Mouse (Mus musculus): ENCODE results near the gene Rps6ka2. TPM values are rescaled to one million over a fixed set of nuclear protein-coding genes. Genes with fewer than 3 reads are reported as not detected.

The Rps6ka2 gene
- polyA plus RNA-seq, 1 experiment from 2014 or later, result 18.7 TPM

- H3K27ac ChIP-seq (ENCODE audit: low read length), result no peak overlapping the region
- 69% methylated on average over 7 of the region's 7 CpGs for WGBS
- no peaks in the 10 kb centered on the region for H3K36me3 ChIP-seq (ENCODE audit: insufficient read depth, low read length)
- no peaks in the 10 kb centered on the region for H3K4me1 ChIP-seq (ENCODE audit: insufficient read depth, low read length)
- H3K9ac ChIP-seq (replicated peaks; ENCODE audit: low read length), result no peak overlapping the region
- no peak for ATAC-seq (ENCODE audit: low FRiP score, low TSS enrichment)
- H3K27me3 ChIP-seq (ENCODE audit: insufficient read depth, low read length), result no peaks in the 10 kb centered on the region
- no peak overlapping the region for H3K4me3 ChIP-seq (ENCODE audit: low read length)
- no peaks in the 10 kb centered on the region for H3K9me3 ChIP-seq (ENCODE audit: low read length)
- H3K4me2 ChIP-seq (replicated peaks; ENCODE audit: low read depth, low read length), result no peak overlapping the region
These were observed 25.9 kb upstream of the Rps6ka2 start for GRCm38 (mm10) chr17:7143885-7144518.

DNA sequence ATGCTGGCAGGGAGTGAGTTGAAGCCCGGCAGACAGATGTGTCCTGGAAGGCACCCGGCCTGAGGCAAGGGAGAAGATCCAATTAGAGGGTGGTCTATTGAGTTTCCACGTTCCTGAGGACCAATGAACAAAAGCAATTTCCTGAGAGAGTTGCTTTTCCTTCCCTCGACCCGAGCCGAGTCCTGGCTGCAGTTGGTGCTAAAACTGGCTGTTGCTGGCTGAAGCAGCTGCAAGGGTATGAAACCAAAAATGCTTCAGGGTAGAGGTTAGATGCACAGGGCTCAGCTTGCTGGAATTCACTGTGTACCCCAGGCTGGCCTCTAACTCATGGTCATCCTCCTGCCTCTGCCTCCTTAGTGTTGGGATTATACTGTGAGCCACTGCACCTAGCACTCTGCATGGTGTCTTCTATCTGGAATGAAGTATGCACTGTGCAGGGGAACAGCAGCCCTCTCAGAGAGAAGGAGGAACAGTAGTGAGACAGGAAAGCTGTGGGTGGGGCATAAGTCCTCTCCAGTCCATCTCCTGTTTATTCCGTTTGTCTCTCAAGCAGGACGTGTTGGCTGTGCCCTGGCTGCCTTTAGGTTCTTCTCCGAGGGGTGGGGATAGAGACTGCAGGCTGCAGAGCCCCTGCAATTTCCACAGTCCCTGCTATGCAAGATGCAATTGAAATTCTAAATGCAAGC is 24.4 kb upstream of the Rps6ka2 start:
- Histone ChIP-seq H3K4me3 (ENCODE audit: low read length) (no peak overlapping the region), H3K4me2 (replicated peaks; ENCODE audit: low read depth, low read length) (no peak overlapping the region), H3K36me3 (ENCODE audit: insufficient read depth, low read length) (no peaks in the 10 kb centered on the region), H3K27ac (ENCODE audit: low read length) (no peak overlapping the region), H3K27me3 (ENCODE audit: insufficient read depth, low read length) (no peaks in the 10 kb centered on the region), H3K4me1 (ENCODE audit: insufficient read depth, low read length) (no peaks in the 10 kb centered on the region), H3K9ac (replicated peaks; ENCODE audit: low read length) (no peak overlapping the region), H3K9me3 (ENCODE audit: low read length) (no peaks in the 10 kb centered on the region)
- 40% methylated on average over 9 of the region's 9 CpGs for WGBS
- no peak for ATAC-seq (ENCODE audit: low FRiP score, low TSS enrichment)

DNA sequence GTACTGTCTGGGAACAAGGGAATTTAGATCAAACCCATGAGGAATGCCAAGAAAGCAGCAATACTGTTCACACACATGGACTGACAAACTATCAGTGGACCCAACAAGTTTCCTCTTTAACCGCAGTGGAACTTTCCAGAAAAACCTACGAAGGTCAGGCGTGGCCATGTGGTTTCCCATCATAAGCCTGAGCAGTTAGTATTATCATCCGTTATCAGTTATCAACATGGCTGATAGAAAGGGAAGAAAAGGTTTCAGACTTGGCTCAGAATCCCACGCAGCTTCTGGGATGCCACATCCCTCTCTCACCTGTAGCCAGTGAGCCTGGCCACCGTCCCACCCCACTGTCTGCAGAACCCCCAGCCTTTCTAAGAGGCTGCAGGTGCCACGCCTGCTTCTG is 23.4 kb upstream of the Rps6ka2 start:
- WGBS, result 93% methylated on average over 7 of the region's 7 CpGs

DNA sequence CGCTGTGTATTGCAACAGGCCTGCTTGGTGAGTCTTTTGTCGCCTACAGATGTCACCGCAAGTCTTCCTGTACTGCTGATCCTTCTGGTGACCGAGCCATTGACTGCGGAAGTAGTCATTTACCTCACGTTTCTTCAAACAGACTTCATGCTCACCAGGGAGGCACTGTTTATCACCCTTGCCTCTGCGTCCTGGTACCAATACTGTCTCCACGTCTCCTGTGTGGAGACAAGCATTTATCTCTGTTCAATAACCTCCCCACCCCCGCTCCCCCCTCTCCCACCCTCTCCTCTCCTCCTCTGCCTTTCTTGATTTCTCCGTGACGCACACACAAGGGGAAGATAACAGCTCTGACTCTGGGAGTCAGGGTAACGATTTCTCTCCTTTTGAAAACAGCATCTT is 22.0 kb upstream of the Rps6ka2 start:
- no peak overlapping the region for H3K4me2 ChIP-seq (replicated peaks; ENCODE audit: low read depth, low read length)
- WGBS, result 54% methylated on average over 12 of the region's 12 CpGs
- no peaks in the 10 kb centered on the region for H3K4me1 ChIP-seq (ENCODE audit: insufficient read depth, low read length)
- no peaks in the 10 kb centered on the region for H3K27me3 ChIP-seq (ENCODE audit: insufficient read depth, low read length)
- no peaks in the 10 kb centered on the region for H3K9me3 ChIP-seq (ENCODE audit: low read length)
- no peak overlapping the region for H3K27ac ChIP-seq (ENCODE audit: low read length)
- H3K36me3 ChIP-seq (ENCODE audit: insufficient read depth, low read length), result no peaks in the 10 kb centered on the region
- ATAC-seq (ENCODE audit: low FRiP score, low TSS enrichment), result no peak
- no peak overlapping the region for H3K4me3 ChIP-seq (ENCODE audit: low read length)
- H3K9ac ChIP-seq (replicated peaks; ENCODE audit: low read length), result no peak overlapping the region

More for the DNA sequence above, 23.4 kb upstream of the Rps6ka2 start:
- Histone ChIP-seq H3K27ac (ENCODE audit: low read length) (no peak overlapping the region), H3K4me3 (ENCODE audit: low read length) (no peak overlapping the region), H3K4me1 (ENCODE audit: insufficient read depth, low read length) (no peaks in the 10 kb centered on the region), H3K9ac (replicated peaks; ENCODE audit: low read length) (no peak overlapping the region), H3K27me3 (ENCODE audit: insufficient read depth, low read length) (no peaks in the 10 kb centered on the region), H3K9me3 (ENCODE audit: low read length) (no peaks in the 10 kb centered on the region), H3K4me2 (replicated peaks; ENCODE audit: low read depth, low read length) (no peak overlapping the region), H3K36me3 (ENCODE audit: insufficient read depth, low read length) (no peaks in the 10 kb centered on the region)
- no peak for ATAC-seq (ENCODE audit: low FRiP score, low TSS enrichment)

GRCm38 (mm10) chr17:7149328-7150195 is 20.4 kb upstream of the Rps6ka2 start:
- Histone ChIP-seq H3K4me2 (replicated peaks; ENCODE audit: low read depth, low read length) (no peak overlapping the region), H3K9ac (replicated peaks; ENCODE audit: low read length) (no peak overlapping the region), H3K27ac (ENCODE audit: low read length) (no peak overlapping the region), H3K36me3 (ENCODE audit: insufficient read depth, low read length) (no peaks in the 10 kb centered on the region), H3K4me3 (ENCODE audit: low read length) (no peak overlapping the region), H3K9me3 (ENCODE audit: low read length) (no peaks in the 10 kb centered on the region), H3K4me1 (ENCODE audit: insufficient read depth, low read length) (no peaks in the 10 kb centered on the region), H3K27me3 (ENCODE audit: insufficient read depth, low read length) (no peaks in the 10 kb centered on the region)
- WGBS, result 96% methylated on average over 11 of the region's 11 CpGs
- ATAC-seq (ENCODE audit: low FRiP score, low TSS enrichment), result no peak

DNA sequence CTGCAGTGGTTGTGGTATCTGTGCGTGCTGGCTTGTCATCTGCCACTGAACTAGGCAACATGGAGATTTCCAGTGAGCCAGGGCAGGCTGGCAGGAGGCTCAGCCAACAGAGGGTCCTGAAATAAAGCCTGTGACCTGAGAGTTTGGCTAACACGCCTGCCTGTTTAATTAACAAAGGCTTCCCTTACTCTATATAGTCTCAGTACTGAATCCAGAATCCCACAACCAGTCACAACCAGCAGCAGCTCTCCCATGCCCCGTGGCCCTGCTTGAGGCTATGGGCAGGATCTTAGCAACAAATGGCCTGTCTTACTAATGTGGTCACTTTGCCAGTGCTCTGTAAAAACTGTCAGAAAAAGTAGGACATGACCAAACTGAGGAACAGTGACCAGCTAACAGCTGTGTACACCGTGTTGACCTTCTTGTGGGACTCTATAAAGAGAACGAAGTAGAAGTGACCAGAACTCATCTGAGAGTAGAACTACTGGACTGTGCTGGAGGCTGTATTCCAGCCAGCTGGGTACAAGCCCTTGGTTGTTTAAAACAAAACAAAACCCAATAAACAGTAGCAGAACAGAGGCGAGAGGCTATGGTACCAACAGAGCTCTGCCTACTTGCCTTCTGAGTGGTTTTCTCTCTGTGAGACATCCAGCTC is 18.3 kb upstream of the Rps6ka2 start:
- no peak overlapping the region for H3K4me2 ChIP-seq (replicated peaks; ENCODE audit: low read depth, low read length)
- 81% methylated on average over 6 of the region's 6 CpGs for WGBS

GRCm38 (mm10) chr17:7152662-7153061 is 17.3 kb upstream of the Rps6ka2 start:
- H3K9me3 ChIP-seq (ENCODE audit: low read length), result no peaks in the 10 kb centered on the region
- no peak for ATAC-seq (ENCODE audit: low FRiP score, low TSS enrichment)
- H3K4me2 ChIP-seq (replicated peaks; ENCODE audit: low read depth, low read length), result no peak overlapping the region
- WGBS, result 89% methylated on average over 7 of the region's 7 CpGs
- no peaks in the 10 kb centered on the region for H3K36me3 ChIP-seq (ENCODE audit: insufficient read depth, low read length)
- peaks cover 4% of the 10 kb centered on the region; the same call in 1 of the 2 replicates for H3K4me1 ChIP-seq (ENCODE audit: insufficient read depth, low read length)
- H3K9ac ChIP-seq (replicated peaks; ENCODE audit: low read length), result no peak overlapping the region
- no peaks in the 10 kb centered on the region for H3K27me3 ChIP-seq (ENCODE audit: insufficient read depth, low read length)
- H3K4me3 ChIP-seq (ENCODE audit: low read length), result no peak overlapping the region
- no peak overlapping the region for H3K27ac ChIP-seq (ENCODE audit: low read length)

More for the DNA sequence above, 18.3 kb upstream of the Rps6ka2 start:
- Histone ChIP-seq H3K9me3 (ENCODE audit: low read length) (no peaks in the 10 kb centered on the region), H3K27ac (ENCODE audit: low read length) (no peak overlapping the region), H3K9ac (replicated peaks; ENCODE audit: low read length) (no peak overlapping the region), H3K4me3 (ENCODE audit: low read length) (no peak overlapping the region), H3K4me1 (ENCODE audit: insufficient read depth, low read length) (peaks cover 4% of the 10 kb centered on the region; the same call in 1 of the 2 replicates), H3K27me3 (ENCODE audit: insufficient read depth, low read length) (no peaks in the 10 kb centered on the region), H3K36me3 (ENCODE audit: insufficient read depth, low read length) (no peaks in the 10 kb centered on the region)
- no peak for ATAC-seq (ENCODE audit: low FRiP score, low TSS enrichment)

- H3K4me1 ChIP-seq (ENCODE audit: insufficient read depth, low read length), result peaks cover 7% of the 10 kb centered on the region
- H3K4me2 ChIP-seq (replicated peaks; ENCODE audit: low read depth, low read length), result no peak overlapping the region
- 49% methylated on average over 3 of the region's 3 CpGs for WGBS
- no peak overlapping the region for H3K4me3 ChIP-seq (ENCODE audit: low read length)
- no peak overlapping the region for H3K9ac ChIP-seq (replicated peaks; ENCODE audit: low read length)
- no peak for ATAC-seq (ENCODE audit: low FRiP score, low TSS enrichment)
- no peaks in the 10 kb centered on the region for H3K9me3 ChIP-seq (ENCODE audit: low read length)
- no peak overlapping the region for H3K27ac ChIP-seq (ENCODE audit: low read length)
- no peaks in the 10 kb centered on the region for H3K27me3 ChIP-seq (ENCODE audit: insufficient read depth, low read length)
- no peaks in the 10 kb centered on the region for H3K36me3 ChIP-seq (ENCODE audit: insufficient read depth, low read length)
These were observed 6.0 kb upstream of the Rps6ka2 start for GRCm38 (mm10) chr17:7163955-7164354.

GRCm38 (mm10) chr17:7165524-7165923 is 4.4 kb upstream of the Rps6ka2 start:
- Histone ChIP-seq H3K9ac (replicated peaks; ENCODE audit: low read length) (no peak overlapping the region), H3K9me3 (ENCODE audit: low read length) (no peaks in the 10 kb centered on the region), H3K4me1 (ENCODE audit: insufficient read depth, low read length) (peaks cover 12% of the 10 kb centered on the region), H3K27ac (ENCODE audit: low read length) (no peak overlapping the region), H3K36me3 (ENCODE audit: insufficient read depth, low read length) (no peaks in the 10 kb centered on the region), H3K27me3 (ENCODE audit: insufficient read depth, low read length) (no peaks in the 10 kb centered on the region), H3K4me2 (replicated peaks; ENCODE audit: low read depth, low read length) (no peak overlapping the region), H3K4me3 (ENCODE audit: low read length) (no peak overlapping the region)
- 95% methylated on average over 7 of the region's 7 CpGs for WGBS
- ATAC-seq (ENCODE audit: low FRiP score, low TSS enrichment), result no peak
